Mouse (Mus musculus): ENCODE data around the gene Il22ra1.

- TF ChIP-seq TAL1 (IDR thresholded peaks at IDR 0.05; ENCODE audit: low read length) (no peak), GATA1 (IDR thresholded peaks at IDR 0.05; ENCODE audit: low read length) (no peak)
Observed at GRCm38 (mm10) chr4:135681789-135682188, 46.2 kb upstream of the Il22ra1 start.

Measured in erythroblast, embryonic 14.5 days (primary cell).